Mouse (Mus musculus): Measurements from ENCODE around the gene Dst.

GRCm38 (mm10) chr1:34246642-34246987, 338.6 kb downstream of the Dst start:
- TF ChIP-seq CTCF (IDR thresholded peaks at IDR 0.05; ENCODE audit: low read depth, low read length) (no peak), TAL1 (conservative IDR thresholded peaks at IDR 0.05; ENCODE audit: low read depth, low read length) (no peak), GATA1 (IDR thresholded peaks at IDR 0.05; ENCODE audit: borderline replicate concordance, low read length) (no peak), POLR2AphosphoS5 (IDR thresholded peaks at IDR 0.05; ENCODE audit: insufficient replicate concordance, low read depth, low read length) (no peak), GATA2 (IDR thresholded peaks at IDR 0.05; ENCODE audit: borderline replicate concordance, low read depth, low read length) (no peak)
